Mouse (Mus musculus): ENCODE results near the gene Il4. TPM values are rescaled to one million over a fixed set of nuclear protein-coding genes. Genes with fewer than 3 reads are reported as not detected.
A peak's percentile ranks its signal among the peaks of the same experiment; 100 is the strongest.

The Il4 gene
- not detected for total RNA-seq (2021)
- long read RNA-seq, experiment 1: 0 reads
- long read RNA-seq, experiment 2: 0 reads

- no peak for DNase-seq
These were observed at the start of gene Il4 for GRCm38 (mm10) chr11:53618619-53619198. Gene Il4 (minus strand): TSS chr11:53618669.

GRCm38 (mm10) chr11:53664091-53664490 is 45.6 kb upstream of the Il4 start:
- DNase-seq: no peak

- DNase-seq: no peak
These were observed 44.6 kb upstream of the Il4 start for GRCm38 (mm10) chr11:53662794-53663674.

- DNase-seq: no peak
These were observed 39.4 kb upstream of the Il4 start for GRCm38 (mm10) chr11:53657828-53658227.

GRCm38 (mm10) chr11:53657381-53657780 is 38.9 kb upstream of the Il4 start:
- DNase-seq: no peak

- DNase-seq: no peak
These were observed 38.2 kb upstream of the Il4 start for GRCm38 (mm10) chr11:53656558-53657202.

GRCm38 (mm10) chr11:53655043-53655442 is 36.6 kb upstream of the Il4 start:
- DNase-seq: no peak

- DNase-seq: no peak
These were observed 34.0 kb upstream of the Il4 start for GRCm38 (mm10) chr11:53652427-53652826.

- no peak for DNase-seq
These were observed 33.0 kb upstream of the Il4 start for GRCm38 (mm10) chr11:53651441-53651840.

- DNase-seq: no peak
These were observed 25.5 kb upstream of the Il4 start for GRCm38 (mm10) chr11:53644017-53644416.

- no peak for DNase-seq
These were observed 24.3 kb upstream of the Il4 start for GRCm38 (mm10) chr11:53642744-53643279.

GRCm38 (mm10) chr11:53637803-53638260 is 19.4 kb upstream of the Il4 start:
- DNase-seq: no peak

GRCm38 (mm10) chr11:53637046-53637802 is 18.8 kb upstream of the Il4 start:
- no peak for DNase-seq

GRCm38 (mm10) chr11:53636183-53636646 is 17.7 kb upstream of the Il4 start:
- peak; percentile 27 for DNase-seq

GRCm38 (mm10) chr11:53635590-53636182 is 17.2 kb upstream of the Il4 start:
- DNase-seq: no peak

- DNase-seq: no peak
These were observed 16.1 kb upstream of the Il4 start, which contains the start of gene Il13 for GRCm38 (mm10) chr11:53634556-53634955. Gene Il13 (minus strand): TSS chr11:53634702.

GRCm38 (mm10) chr11:53633644-53634043 is 15.2 kb upstream of the Il4 start:
- no peak for DNase-seq

GRCm38 (mm10) chr11:53632122-53632733 is 13.8 kb upstream of the Il4 start:
- DNase-seq: no peak

GRCm38 (mm10) chr11:53627859-53628258 is 9.4 kb upstream of the Il4 start:
- DNase-seq: peak; percentile 69

GRCm38 (mm10) chr11:53626802-53627373 is 8.4 kb upstream of the Il4 start:
- DNase-seq: no peak
